Mouse (Mus musculus): ENCODE data around the gene Ddx49. TPM values are rescaled to one million over a fixed set of nuclear protein-coding genes. Genes with fewer than 3 reads are reported as not detected.

Gene Ddx49
- 28.9 and 33.7 TPM in 2 replicates for polyA plus RNA-seq (2014; fragmentation: Nextera tagmentation; extraction: Ambion mirVana)

- Histone ChIP-seq H3K9ac (ENCODE audit: low read length) (peak within 1 kb of the TSS; percentile 98), H3K4me1 (ENCODE audit: control insufficient read depth in 2 of 2, insufficient read depth in 2 of 2, low read length in 2 of 2) (peaks cover 8 to 17% of the 10 kb centered on the region in 2 experiments), H3K4me3 (ENCODE audit: control insufficient read depth in 1 of 2, insufficient read depth in 1 of 2, low read depth in 1 of 2, low read length in 2 of 2) (peak within 1 kb of the TSS; percentile 92 to 96), H3K36me3 (ENCODE audit: control insufficient read depth, insufficient read depth, low read length) (peaks cover 61% of the 10 kb centered on the region), H3K27ac (replicated peaks in 1 of 2; ENCODE audit: control insufficient read depth in 1 of 2, insufficient read depth in 1 of 2, low read depth in 2 of 2, low read length in 2 of 2) (peak within 1 kb of the TSS; percentile 60 to 77), H3K9me3 (ENCODE audit: control insufficient read depth, low read length) (no peaks in the 10 kb centered on the region), H3K27me3 (ENCODE audit: control insufficient read depth, insufficient read depth, low read length) (no peaks in the 10 kb centered on the region), H3K4me2 (ENCODE audit: low read length) (peak within 1 kb of the TSS; percentile 95)
- ATAC-seq (ENCODE audit: insufficient number of reproducible peaks, insufficient read depth, low FRiP score, low read depth) = peak; percentile 83
- WGBS = under 1% methylated on average over 40 of the region's 40 CpGs
Measured at GRCm38 (mm10) chr8:70302358-70302890, at the start of gene Ddx49, which contains the start of gene Cope. Gene Ddx49, minus strand, starts transcription at chr8:70302489. Gene Cope, plus strand, starts transcription at chr8:70302518.

- Histone ChIP-seq H3K4me3 (ENCODE audit: control insufficient read depth in 1 of 2, insufficient read depth in 1 of 2, low read depth in 1 of 2, low read length in 2 of 2) (peak overlapping the region; percentile 80 to 99), H3K36me3 (ENCODE audit: control insufficient read depth, insufficient read depth, low read length) (peaks cover 25% of the 10 kb centered on the region), H3K27me3 (ENCODE audit: control insufficient read depth, insufficient read depth, low read length) (no peaks in the 10 kb centered on the region), H3K27ac (replicated peaks in 1 of 2; ENCODE audit: control insufficient read depth in 1 of 2, insufficient read depth in 1 of 2, low read depth in 2 of 2, low read length in 2 of 2) (peak overlapping the region in 1 of 2 experiments; percentile 88; a peak in 1 of 4 replicates), H3K9me3 (ENCODE audit: control insufficient read depth, low read length) (no peaks in the 10 kb centered on the region), H3K4me1 (ENCODE audit: control insufficient read depth in 2 of 2, insufficient read depth in 2 of 2, low read length in 2 of 2) (peaks cover 27 to 34% of the 10 kb centered on the region in 2 experiments), H3K4me2 (ENCODE audit: low read length) (peak overlapping the region; percentile 99), H3K9ac (ENCODE audit: low read length) (peak overlapping the region; percentile 98)
- 12% methylated on average over 3 of the region's 3 CpGs for WGBS
- ATAC-seq (ENCODE audit: insufficient number of reproducible peaks, insufficient read depth, low FRiP score, low read depth) = no peak
Measured at GRCm38 (mm10) chr8:70352000-70352384, 49.7 kb upstream of the Ddx49 start.

GRCm38 (mm10) chr8:70351035-70351999, 49.0 kb upstream of the Ddx49 start:
- Histone ChIP-seq H3K27me3 (ENCODE audit: control insufficient read depth, insufficient read depth, low read length) (no peaks in the 10 kb centered on the region), H3K27ac (replicated peaks in 1 of 2; ENCODE audit: control insufficient read depth in 1 of 2, insufficient read depth in 1 of 2, low read depth in 2 of 2, low read length in 2 of 2) (no peak overlapping the region), H3K36me3 (ENCODE audit: control insufficient read depth, insufficient read depth, low read length) (peaks cover 31% of the 10 kb centered on the region), H3K9me3 (ENCODE audit: control insufficient read depth, low read length) (no peaks in the 10 kb centered on the region), H3K4me2 (ENCODE audit: low read length) (peak overlapping the region; percentile 99), H3K4me1 (ENCODE audit: control insufficient read depth in 2 of 2, insufficient read depth in 2 of 2, low read length in 2 of 2) (peaks cover 27 to 34% of the 10 kb centered on the region in 2 experiments), H3K9ac (ENCODE audit: low read length) (peak overlapping the region; percentile 98), H3K4me3 (ENCODE audit: control insufficient read depth in 1 of 2, insufficient read depth in 1 of 2, low read depth in 1 of 2, low read length in 2 of 2) (peak overlapping the region; percentile 80 to 99)
- ATAC-seq (ENCODE audit: insufficient number of reproducible peaks, insufficient read depth, low FRiP score, low read depth) = no peak
- WGBS = 50% methylated on average over 15 of the region's 15 CpGs

DNA sequence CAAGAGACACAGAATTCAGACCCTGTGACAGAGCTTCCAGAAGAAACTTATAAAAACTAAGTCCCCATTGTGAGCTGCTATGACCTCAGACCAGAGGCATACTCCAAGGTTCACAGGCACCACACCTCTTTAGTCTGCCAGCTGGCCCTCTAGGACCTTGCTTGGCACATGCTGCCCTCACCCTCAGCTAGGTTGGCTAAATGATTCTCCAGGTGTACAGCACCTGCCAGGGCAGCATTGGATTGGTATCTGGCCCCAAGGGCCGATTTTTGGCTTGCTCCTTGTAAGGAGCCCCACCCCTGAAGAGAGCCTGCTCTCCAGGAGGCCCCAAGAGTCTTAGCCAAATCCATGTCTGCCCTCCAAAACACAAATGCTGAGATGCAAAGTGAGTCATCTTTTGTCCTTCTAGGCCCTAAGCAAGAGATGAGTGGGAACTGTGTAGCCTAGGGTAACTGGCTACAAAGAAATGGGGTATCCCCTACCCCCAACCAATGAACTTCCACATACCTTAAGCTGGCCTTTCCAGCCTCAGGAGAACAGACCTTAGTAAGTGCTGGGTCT, 45.7 kb upstream of the Ddx49 start:
- no peaks in the 10 kb centered on the region for H3K27me3 ChIP-seq (ENCODE audit: control insufficient read depth, insufficient read depth, low read length)
- WGBS = 67% methylated on average over 1 of the region's 1 CpGs
- H3K9ac ChIP-seq (ENCODE audit: low read length) = no peak overlapping the region
- H3K4me3 ChIP-seq (ENCODE audit: control insufficient read depth in 1 of 2, insufficient read depth in 1 of 2, low read depth in 1 of 2, low read length in 2 of 2) = no peak overlapping the region
- H3K36me3 ChIP-seq (ENCODE audit: control insufficient read depth, insufficient read depth, low read length) = peaks cover 50% of the 10 kb centered on the region
- peaks cover 20 to 28% of the 10 kb centered on the region in 2 experiments for H3K4me1 ChIP-seq (ENCODE audit: control insufficient read depth in 2 of 2, insufficient read depth in 2 of 2, low read length in 2 of 2)
- no peaks in the 10 kb centered on the region for H3K9me3 ChIP-seq (ENCODE audit: control insufficient read depth, low read length)
- H3K27ac ChIP-seq (replicated peaks in 1 of 2; ENCODE audit: control insufficient read depth in 1 of 2, insufficient read depth in 1 of 2, low read depth in 2 of 2, low read length in 2 of 2) = no peak overlapping the region
- no peak overlapping the region for H3K4me2 ChIP-seq (ENCODE audit: low read length)
- ATAC-seq (ENCODE audit: insufficient number of reproducible peaks, insufficient read depth, low FRiP score, low read depth) = no peak

GRCm38 (mm10) chr8:70347443-70347842, 45.2 kb upstream of the Ddx49 start:
- Histone ChIP-seq H3K4me3 (ENCODE audit: control insufficient read depth in 1 of 2, insufficient read depth in 1 of 2, low read depth in 1 of 2, low read length in 2 of 2) (no peak overlapping the region), H3K36me3 (ENCODE audit: control insufficient read depth, insufficient read depth, low read length) (peaks cover 55% of the 10 kb centered on the region), H3K27me3 (ENCODE audit: control insufficient read depth, insufficient read depth, low read length) (no peaks in the 10 kb centered on the region), H3K4me1 (ENCODE audit: control insufficient read depth in 2 of 2, insufficient read depth in 2 of 2, low read length in 2 of 2) (peaks cover 20 to 27% of the 10 kb centered on the region in 2 experiments), H3K9ac (ENCODE audit: low read length) (no peak overlapping the region), H3K27ac (replicated peaks in 1 of 2; ENCODE audit: control insufficient read depth in 1 of 2, insufficient read depth in 1 of 2, low read depth in 2 of 2, low read length in 2 of 2) (no peak overlapping the region), H3K4me2 (ENCODE audit: low read length) (no peak overlapping the region), H3K9me3 (ENCODE audit: control insufficient read depth, low read length) (no peaks in the 10 kb centered on the region)
- 84% methylated on average over 4 of the region's 4 CpGs for WGBS
- ATAC-seq (ENCODE audit: insufficient number of reproducible peaks, insufficient read depth, low FRiP score, low read depth) = no peak

DNA sequence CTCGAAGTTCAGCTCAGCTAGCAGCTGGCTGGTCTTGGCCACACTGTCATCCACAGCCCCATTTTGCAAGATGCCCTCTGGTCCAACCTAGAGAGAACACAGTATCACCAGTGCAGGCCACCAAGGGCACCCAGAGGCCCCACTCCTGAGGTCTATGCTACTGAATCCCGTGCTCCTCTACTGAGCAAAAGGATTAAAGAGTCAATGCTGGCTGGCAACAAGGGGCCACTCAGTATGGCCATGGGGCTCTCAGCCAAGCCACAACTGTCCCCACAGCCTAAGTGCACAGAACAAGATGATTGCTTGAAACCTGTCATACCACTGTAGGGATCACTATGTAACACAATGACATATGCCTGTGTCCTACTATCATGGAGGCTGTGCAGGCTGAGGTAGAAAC, 42.0 kb upstream of the Ddx49 start:
- no peak overlapping the region for H3K27ac ChIP-seq (replicated peaks in 1 of 2; ENCODE audit: control insufficient read depth in 1 of 2, insufficient read depth in 1 of 2, low read depth in 2 of 2, low read length in 2 of 2)
- peaks cover 0 to 3% of the 10 kb centered on the region in 2 experiments; a peak in 2 of 4 replicates for H3K4me1 ChIP-seq (ENCODE audit: control insufficient read depth in 2 of 2, insufficient read depth in 2 of 2, low read length in 2 of 2)
- H3K9ac ChIP-seq (ENCODE audit: low read length) = no peak overlapping the region
- no peaks in the 10 kb centered on the region for H3K9me3 ChIP-seq (ENCODE audit: control insufficient read depth, low read length)
- no peak overlapping the region for H3K4me2 ChIP-seq (ENCODE audit: low read length)
- peaks cover 75% of the 10 kb centered on the region for H3K36me3 ChIP-seq (ENCODE audit: control insufficient read depth, insufficient read depth, low read length)
- no peaks in the 10 kb centered on the region for H3K27me3 ChIP-seq (ENCODE audit: control insufficient read depth, insufficient read depth, low read length)
- no peak overlapping the region for H3K4me3 ChIP-seq (ENCODE audit: control insufficient read depth in 1 of 2, insufficient read depth in 1 of 2, low read depth in 1 of 2, low read length in 2 of 2)
- ATAC-seq (ENCODE audit: insufficient number of reproducible peaks, insufficient read depth, low FRiP score, low read depth) = no peak
- 73% methylated on average over 2 of the region's 2 CpGs for WGBS

GRCm38 (mm10) chr8:70343696-70344095, 41.4 kb upstream of the Ddx49 start:
- Histone ChIP-seq H3K4me3 (ENCODE audit: control insufficient read depth in 1 of 2, insufficient read depth in 1 of 2, low read depth in 1 of 2, low read length in 2 of 2) (no peak overlapping the region), H3K4me2 (ENCODE audit: low read length) (no peak overlapping the region), H3K27me3 (ENCODE audit: control insufficient read depth, insufficient read depth, low read length) (no peaks in the 10 kb centered on the region), H3K27ac (replicated peaks in 1 of 2; ENCODE audit: control insufficient read depth in 1 of 2, insufficient read depth in 1 of 2, low read depth in 2 of 2, low read length in 2 of 2) (no peak overlapping the region), H3K9ac (ENCODE audit: low read length) (no peak overlapping the region), H3K36me3 (ENCODE audit: control insufficient read depth, insufficient read depth, low read length) (peaks cover 75% of the 10 kb centered on the region), H3K9me3 (ENCODE audit: control insufficient read depth, low read length) (no peaks in the 10 kb centered on the region), H3K4me1 (ENCODE audit: control insufficient read depth in 2 of 2, insufficient read depth in 2 of 2, low read length in 2 of 2) (peaks cover 0 to 3% of the 10 kb centered on the region in 2 experiments; a peak in 1 of 4 replicates)
- WGBS = 69% methylated on average over 6 of the region's 6 CpGs
- no peak for ATAC-seq (ENCODE audit: insufficient number of reproducible peaks, insufficient read depth, low FRiP score, low read depth)
